Mouse (Mus musculus) subcutaneous adipose tissue, adult 2 months (tissue): Measurements from ENCODE around the gene Znhit6. TPM values are rescaled to one million over a fixed set of nuclear protein-coding genes. Genes with fewer than 3 reads are reported as not detected.

ENCODE experiments used
- polyA plus RNA-seq: library from polyadenylated mRNA; depleted of rRNA; stranded (reverse); fragments of >200 nt; gene quantifications from 2 replicates; pipeline ENCODE4 v1.2.3, GENCODE M21; 2012; ENCODE audit warnings: low replicate concordance; rRNA removed

Znhit6 gene
- polyA plus RNA-seq = 3.0 and 10.2 TPM in 2 replicates

DNA sequence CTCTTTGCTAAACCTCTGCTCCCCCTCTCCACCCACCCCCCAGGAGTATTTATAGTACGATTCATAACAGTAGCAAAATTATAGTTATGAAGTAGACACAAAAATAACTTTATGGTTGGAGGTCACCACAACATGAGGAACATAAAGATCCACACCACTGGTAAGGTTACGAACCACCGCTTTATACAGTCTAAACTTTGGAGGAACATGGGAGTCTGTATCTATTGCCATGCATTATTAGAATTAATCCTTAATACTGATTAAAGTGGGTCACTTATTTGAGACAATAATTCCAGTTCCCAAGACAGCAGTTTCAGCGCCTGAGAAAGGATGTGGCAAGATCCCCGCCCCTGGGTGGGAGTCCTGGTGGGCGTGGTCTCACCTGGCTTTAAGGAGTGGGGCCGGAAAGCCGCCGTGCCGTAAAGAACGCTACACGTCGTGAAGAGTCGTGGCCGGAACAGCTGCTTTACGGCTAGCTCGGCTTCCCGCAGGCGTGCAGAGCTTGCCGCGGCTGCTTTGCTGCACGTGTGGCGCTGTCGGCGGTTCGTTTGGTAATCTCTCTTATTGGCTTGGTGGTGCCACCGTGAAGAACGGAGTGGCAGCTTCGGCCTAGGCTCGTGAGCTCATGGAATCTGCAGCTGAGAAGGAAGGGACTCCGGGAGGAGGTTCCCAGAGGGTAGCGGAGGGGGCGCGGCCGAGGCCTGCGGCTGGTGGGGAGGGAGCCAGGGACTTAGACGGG is at the start of gene Znhit6:
TSS of gene Znhit6 (plus strand) at position 463 of the 739 bp plus-strand sequence.

DNA sequence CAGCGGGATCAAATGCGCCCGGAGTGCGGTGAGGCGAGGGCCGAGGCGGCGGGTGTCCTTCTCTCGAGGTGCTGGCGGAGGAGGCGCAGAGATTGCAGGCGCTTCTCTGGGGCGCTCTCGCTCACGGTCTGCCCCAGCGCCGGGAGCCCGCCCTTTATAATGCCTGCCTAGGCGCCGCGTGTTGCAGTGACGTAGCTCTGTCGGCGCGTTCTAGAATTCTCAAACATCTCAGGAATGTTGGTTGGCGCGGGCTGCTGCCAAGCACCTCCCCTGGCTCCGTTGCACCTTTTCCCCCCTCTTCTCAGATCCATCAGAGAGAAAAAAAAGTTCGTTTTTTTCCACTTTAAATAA is 73.8 kb downstream of the Znhit6 start, which contains the start of gene Ccn1:
TSS of gene Ccn1 (minus strand) at position 130 of the 351 bp plus-strand sequence.

Other genes with a start within 250 kb of the Znhit6 start
- 13.5 and 24.6 TPM in 2 replicates for gene Ccn1, start 73.8 kb downstream of the Znhit6 start, polyA plus RNA-seq
- 5.2 and 6.6 TPM in 2 replicates for gene Ddah1, start 182.5 kb downstream of the Znhit6 start, polyA plus RNA-seq